Mouse (Mus musculus) layer of hippocampus, adult 2 months (tissue): ENCODE data around the gene Gm47841. TPM values are rescaled to one million over a fixed set of nuclear protein-coding genes. Genes with fewer than 3 reads are reported as not detected.

ENCODE experiments used
- DNase-seq, 2 experiments: peaks; one replicate each; pipeline ENCODE4 v3.0.0; 2022; ENCODE audit warnings: low spot score in 2 of 2
- H3K27ac ChIP-seq: fragments of 200-600 bp; 2 replicates; pipeline ENCODE4 v1.8.1; 2022
- H3K4me3 ChIP-seq: fragments of 200-600 bp; 2 replicates; pipeline ENCODE4 v1.8.1; 2022; ENCODE audit warnings: mild to moderate bottlenecking
- CTCF ChIP-seq: fragments of 200-600 bp; conservative IDR thresholded peaks from 2 replicates; pipeline ENCODE4 v1.8.1; 2022; ENCODE audit warnings: antibody characterized with exemption, mild to moderate bottlenecking, moderate library complexity
- total RNA-seq, 2 experiments: library from RNA; stranded (reverse); gene quantifications; 2 replicates each; pipeline ENCODE4 v1.2.3; 2021

The Gm47841 gene
- total RNA-seq, 2 experiments from 2014 or later = not detected

DNA sequence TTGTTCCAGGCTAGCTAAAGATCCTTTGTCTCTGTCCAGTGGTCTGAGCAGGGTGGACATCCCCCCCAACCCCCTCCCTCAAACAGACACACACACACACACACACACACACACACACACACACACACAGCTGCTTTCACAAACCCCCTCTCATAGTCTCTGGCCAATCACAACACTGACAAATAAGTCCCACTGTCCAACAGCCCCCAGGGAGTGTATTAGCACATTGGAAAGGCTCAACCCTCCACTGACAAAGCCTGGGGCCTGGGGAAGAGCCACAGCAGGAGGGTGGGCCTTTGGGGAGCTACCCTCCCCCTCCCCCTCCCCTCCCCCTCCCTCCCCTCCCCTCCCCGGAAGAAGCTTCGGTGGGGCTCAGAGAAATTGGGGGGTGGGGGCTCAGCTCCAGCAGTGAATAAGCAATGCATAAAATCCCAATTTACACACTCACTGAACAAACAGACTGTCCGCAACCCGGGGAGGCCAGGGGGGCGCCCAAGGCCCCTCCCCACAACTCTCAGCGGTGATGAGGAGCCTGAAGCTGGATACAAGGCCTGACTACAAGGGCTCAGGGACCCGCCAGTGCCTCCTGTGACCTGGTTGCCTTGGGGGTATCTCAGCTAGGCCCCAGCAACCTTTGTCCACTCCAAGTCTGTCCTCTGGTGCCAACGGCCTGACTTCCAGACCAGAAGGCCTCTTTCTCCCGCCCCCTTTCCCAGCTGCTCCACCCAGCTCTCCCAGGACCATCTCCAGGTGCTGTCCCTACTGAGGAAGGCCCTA, 19.9 kb upstream of the Gm47841 start:
- TF ChIP-seq CTCF = no peak
- no peak overlapping the region for H3K4me3 ChIP-seq

GRCm38 (mm10) chr15:101066364-101066847, 19.2 kb upstream of the Gm47841 start:
- no peak overlapping the region for H3K4me3 ChIP-seq
- no peak for DNase-seq
- no peak for TF ChIP-seq CTCF
- no peak overlapping the region for H3K27ac ChIP-seq

More for the DNA sequence above, 19.9 kb upstream of the Gm47841 start:
- DNase-seq = no peak
- no peak overlapping the region for H3K27ac ChIP-seq

- no peak for DNase-seq
- Histone ChIP-seq H3K27ac (no peak overlapping the region), H3K4me3 (no peak overlapping the region)
- no peak for TF ChIP-seq CTCF
Observed at GRCm38 (mm10) chr15:101065069-101065468, 17.9 kb upstream of the Gm47841 start.

DNA sequence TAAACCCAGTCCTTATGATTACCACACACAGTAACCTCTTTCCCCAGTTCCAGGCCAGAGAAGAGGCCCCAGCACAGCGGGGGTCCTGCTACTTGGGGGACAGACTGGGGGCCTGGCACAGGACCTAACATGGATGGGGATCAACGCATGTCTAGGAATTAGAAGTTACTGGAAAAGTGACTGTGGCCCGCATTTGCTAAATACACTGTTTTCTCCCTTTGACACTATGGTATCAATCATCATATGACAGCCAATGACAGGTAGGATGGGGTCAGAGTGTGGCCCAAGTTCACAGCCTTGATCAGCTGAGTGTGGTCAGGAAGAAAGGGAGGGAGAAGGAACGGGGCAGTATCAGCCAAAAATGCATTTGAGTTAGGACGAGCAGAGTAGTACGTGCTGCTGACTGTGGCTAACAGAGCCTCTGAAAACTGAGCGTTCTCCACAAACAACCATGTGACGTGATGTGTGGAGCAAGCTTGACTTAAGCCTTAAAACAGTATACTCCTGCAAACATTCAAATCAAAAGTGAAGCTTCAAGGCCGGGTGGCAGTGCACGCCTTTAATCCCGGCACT, 13.2 kb upstream of the Gm47841 start:
- H3K4me3 ChIP-seq = no peak overlapping the region
- DNase-seq = no peak
- no peak for TF ChIP-seq CTCF
- H3K27ac ChIP-seq = no peak overlapping the region

DNA sequence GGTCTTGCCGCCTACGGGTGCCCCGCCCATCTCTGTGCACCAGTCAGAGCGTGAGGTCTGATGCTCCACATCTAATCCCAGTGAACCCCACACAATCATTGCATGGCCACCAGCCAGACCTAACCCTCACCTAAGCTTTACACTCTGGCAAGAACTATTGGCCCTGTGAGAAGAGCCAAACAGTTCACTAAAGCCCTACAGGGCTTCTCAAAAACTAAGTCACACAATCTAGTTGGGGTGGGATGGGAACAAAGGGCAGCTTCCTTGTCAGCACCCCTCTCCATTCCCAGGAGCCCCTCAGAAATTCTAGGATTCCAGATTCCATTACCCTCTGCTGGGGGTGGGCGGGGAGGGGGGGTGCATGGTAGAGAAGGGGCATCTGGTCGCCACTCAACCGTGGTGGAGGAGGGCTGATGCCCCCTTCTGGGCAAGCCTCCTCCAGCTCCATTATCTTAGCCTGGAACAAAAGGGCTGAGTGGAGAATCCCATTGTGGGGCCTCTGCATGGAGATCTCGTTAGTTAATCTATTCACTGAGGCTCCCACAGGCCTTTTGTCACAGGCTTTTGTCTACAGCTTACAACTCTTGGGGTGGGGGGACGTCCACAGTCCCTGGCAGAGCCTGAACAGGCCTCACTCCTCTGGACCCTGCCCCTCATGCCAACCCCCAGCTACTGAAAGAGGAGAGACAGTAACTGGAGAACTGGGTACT, 12.5 kb upstream of the Gm47841 start:
- Histone ChIP-seq H3K27ac (no peak overlapping the region), H3K4me3 (no peak overlapping the region)
- DNase-seq = no peak
- TF ChIP-seq CTCF = no peak

GRCm38 (mm10) chr15:101056225-101056624, 9.0 kb upstream of the Gm47841 start:
- peak; percentile 40 to 64 for DNase-seq
- Histone ChIP-seq H3K4me3 (no peak overlapping the region), H3K27ac (no peak overlapping the region)
- peak; percentile 86 for TF ChIP-seq CTCF

DNA sequence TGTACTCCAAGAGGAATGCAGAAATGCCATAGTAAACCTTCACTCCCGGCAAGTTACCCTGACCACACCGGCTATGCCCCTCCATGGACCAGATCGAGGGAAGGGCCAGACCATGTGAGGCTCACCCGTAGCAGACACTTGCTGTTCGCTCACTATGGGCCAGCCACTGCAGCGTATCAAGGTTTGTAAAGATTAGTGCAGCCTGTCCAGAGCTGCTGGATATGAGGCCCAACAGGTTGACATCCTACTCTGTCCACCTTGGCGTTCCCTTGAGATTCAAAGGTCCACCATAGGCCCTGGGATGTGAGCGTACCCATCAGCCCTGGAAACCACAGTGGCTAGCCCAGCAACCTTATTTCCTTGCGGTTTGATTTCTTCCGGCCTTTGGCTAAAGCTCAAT, 7.3 kb upstream of the Gm47841 start:
- H3K27ac ChIP-seq = no peak overlapping the region
- no peak overlapping the region for H3K4me3 ChIP-seq
- no peak for TF ChIP-seq CTCF
- DNase-seq = no peak

- Histone ChIP-seq H3K27ac (no peak overlapping the region), H3K4me3 (peak overlapping the region; percentile 23; the same call in 1 of the 2 replicates)
- no peak for DNase-seq
- TF ChIP-seq CTCF = no peak
Observed at GRCm38 (mm10) chr15:101053832-101054459, 6.7 kb upstream of the Gm47841 start.

DNA sequence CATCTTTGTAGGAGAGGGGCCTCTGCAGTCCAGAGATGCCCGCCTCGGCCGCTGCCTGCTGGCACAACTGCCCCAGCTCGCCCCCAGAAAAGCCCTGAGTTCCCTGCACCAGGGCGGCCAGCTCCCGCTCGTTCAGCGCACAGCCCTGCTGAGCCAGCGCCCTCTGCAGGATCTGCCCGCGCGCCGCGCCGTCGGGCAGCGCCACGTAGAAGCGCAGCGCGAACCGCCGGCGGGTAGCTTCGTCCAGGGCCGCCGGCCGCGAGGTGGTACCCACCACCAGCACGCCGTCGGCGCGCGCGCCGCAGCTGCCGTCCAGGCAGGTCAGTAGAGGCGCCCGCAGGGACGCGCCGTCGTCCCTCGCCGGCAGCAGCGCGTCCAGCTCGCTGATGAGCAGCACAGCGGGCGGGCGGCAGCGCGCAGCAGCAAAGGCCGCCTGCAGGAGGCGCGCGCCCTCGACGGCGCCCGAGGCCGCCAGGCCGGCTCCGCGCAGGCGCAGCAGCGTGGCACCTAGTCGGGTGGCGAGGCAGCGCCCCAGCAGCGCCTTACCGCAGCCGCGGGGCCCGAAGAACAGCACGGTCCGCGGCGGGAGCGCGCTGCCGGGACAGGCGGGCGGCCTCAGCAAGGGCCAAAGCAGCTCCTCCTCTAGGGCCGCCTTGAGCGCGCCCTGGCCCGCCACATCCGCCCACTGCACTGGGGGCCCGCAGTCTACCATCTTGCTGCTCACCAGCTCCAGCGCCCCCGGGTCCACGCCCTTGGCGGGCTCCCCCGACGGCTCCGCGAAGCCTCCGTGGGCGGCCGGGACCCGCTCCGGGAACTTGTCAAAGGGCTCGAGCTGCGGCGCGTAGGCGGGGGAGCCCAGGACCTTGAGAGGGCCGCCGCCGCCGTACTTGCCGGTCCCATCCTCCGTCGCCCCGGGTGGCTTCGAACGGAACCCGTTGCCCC, 5.6 kb upstream of the Gm47841 start:
- Histone ChIP-seq H3K27ac (no peak overlapping the region), H3K4me3 (no peak overlapping the region)
- peak; percentile 22 for TF ChIP-seq CTCF
- no peak for DNase-seq

DNA sequence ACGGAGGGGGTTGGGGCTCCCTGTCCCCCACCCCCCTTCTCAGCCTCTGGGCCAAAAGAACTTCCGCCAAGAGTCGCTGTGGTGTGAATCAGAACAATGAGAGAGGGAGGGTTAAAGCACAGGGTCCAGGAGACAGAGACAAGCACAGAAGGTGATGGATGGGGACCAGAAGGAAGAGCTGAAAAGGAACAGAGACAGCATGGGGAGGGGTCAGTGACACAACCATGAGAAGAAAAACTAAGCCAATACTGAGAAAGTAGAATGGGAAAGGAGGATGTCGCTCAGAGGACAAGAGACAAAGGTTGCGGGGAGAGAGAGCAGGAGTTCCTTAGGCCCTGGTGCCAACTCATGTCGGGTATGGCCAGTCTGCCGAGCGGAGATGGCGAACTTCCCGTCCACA, 4.7 kb upstream of the Gm47841 start:
- Histone ChIP-seq H3K27ac (no peak overlapping the region), H3K4me3 (no peak overlapping the region)
- no peak for DNase-seq
- TF ChIP-seq CTCF = no peak

DNA sequence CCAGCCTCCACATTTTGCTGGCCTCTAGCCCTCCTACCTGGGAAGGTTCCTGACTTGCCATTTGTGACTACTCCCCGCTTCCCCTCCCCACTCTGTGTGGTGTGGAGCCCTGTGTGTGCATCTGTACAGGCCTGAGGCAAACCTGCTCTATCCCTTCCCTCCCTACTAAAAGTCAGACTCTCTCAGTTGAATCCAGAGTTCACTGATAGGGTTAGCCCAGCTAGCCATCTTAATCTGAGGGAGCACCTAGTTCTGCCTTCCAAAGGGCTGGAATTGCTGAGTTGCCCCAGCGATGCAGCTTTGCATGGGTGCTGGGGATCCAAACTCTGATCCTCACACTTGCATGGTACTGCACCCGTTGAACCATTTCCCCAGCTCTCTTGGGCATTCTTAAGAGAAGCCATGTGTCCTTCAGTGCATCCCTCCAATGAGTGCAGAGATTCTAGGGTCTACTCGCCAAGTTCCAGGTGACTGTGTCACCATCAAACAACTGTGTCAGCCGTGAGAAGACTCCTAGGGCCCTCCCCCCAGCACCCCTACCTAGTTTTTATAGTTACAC, 1.2 kb upstream of the Gm47841 start:
- Histone ChIP-seq H3K4me3 (no peak overlapping the region), H3K27ac (no peak overlapping the region)
- DNase-seq = no peak
- TF ChIP-seq CTCF = no peak

- TF ChIP-seq CTCF = peak; percentile 18; the same call in 1 of the 2 replicates
- peak overlapping the region; percentile 10; the same call in 1 of the 2 replicates for H3K27ac ChIP-seq
- peak; percentile 30 to 48 for DNase-seq
- H3K4me3 ChIP-seq = peak overlapping the region; percentile 60
Observed at GRCm38 (mm10) chr15:101046527-101047193, 537 bp downstream of the Gm47841 start.
